Comparison of ENCODE assay signal across 18 mouse cellular contexts in genomic region chr11:118982593-118983113, GRCm38 (mm10). TPM values are rescaled to one million over a fixed set of nuclear protein-coding genes. Genes with fewer than 3 reads are reported as not detected.
"Had no signal": no experiment of that assay in that cellular context is flagged by ENCODE, and none has a peak within 500 bp of the region (broad histone marks: within the 10 kb centered on the region; RNA-seq: fewer than 3 reads in every experiment).

No protein-coding gene starts in this region.

- H3K4me3 ChIP-seq: layer of hippocampus, adult 2 months; limb, embryonic 12.5 days; liver, embryonic 13.5 days; lung, embryonic 15.5 days; neural tube, embryonic 13.5 days had no signal

- H3K9ac ChIP-seq: limb, embryonic 12.5 days; liver, embryonic 13.5 days; liver, postnatal 0 days; lung, embryonic 15.5 days; neural tube, embryonic 13.5 days had no signal

- H3K27ac ChIP-seq: layer of hippocampus, adult 2 months; limb, embryonic 12.5 days; liver, embryonic 13.5 days; lung, embryonic 15.5 days; neural tube, embryonic 13.5 days had no signal

- H3K36me3 ChIP-seq: limb, embryonic 12.5 days; liver, embryonic 13.5 days; lung, embryonic 15.5 days; neural tube, embryonic 13.5 days had no signal

- H3K4me2 ChIP-seq: limb, embryonic 12.5 days; liver, embryonic 13.5 days; lung, embryonic 15.5 days; neural tube, embryonic 13.5 days had no signal

- DNase-seq: kidney, adult 18-20 months; kidney, postnatal 10 days; kidney, postnatal 4 days; liver; liver, embryonic 13.5 days; liver, postnatal 0 days; lung, postnatal 14 days; spleen, adult 18-20 months; thymus, postnatal 4 days had no signal

- H3K9me3 ChIP-seq: limb, embryonic 12.5 days; liver, embryonic 13.5 days; lung, embryonic 15.5 days; neural tube, embryonic 13.5 days had no signal

- H3K4me1 ChIP-seq: limb, embryonic 12.5 days; liver, embryonic 13.5 days; lung, embryonic 15.5 days had no signal

- ATAC-seq: liver, postnatal 0 days had no signal

RNA-seq across cellular contexts. Expression of gene Enpp7, which starts 5.3 kb away (rescaled TPM):
- total RNA-seq: layer of hippocampus, adult 2 months; layer of hippocampus, postnatal 10 days; left cerebral cortex, postnatal 36 days; megakaryocyte-erythroid progenitor cell, adult 5-6 weeks had no signal
- polyA plus RNA-seq: kidney, embryonic 14.5 days; limb, embryonic 12.5 days; liver, embryonic 13.5 days; liver, postnatal 0 days; lung, embryonic 15.5 days; neural tube, embryonic 13.5 days; stomach, embryonic 16.5 days had no signal
